Mouse (Mus musculus): ENCODE results near the gene Mogat1. TPM values are rescaled to one million over a fixed set of nuclear protein-coding genes. Genes with fewer than 3 reads are reported as not detected.

Mogat1 gene
- 5.1 and 5.6 TPM in 2 replicates for polyA plus RNA-seq (2012; rRNA removed)

DNA sequence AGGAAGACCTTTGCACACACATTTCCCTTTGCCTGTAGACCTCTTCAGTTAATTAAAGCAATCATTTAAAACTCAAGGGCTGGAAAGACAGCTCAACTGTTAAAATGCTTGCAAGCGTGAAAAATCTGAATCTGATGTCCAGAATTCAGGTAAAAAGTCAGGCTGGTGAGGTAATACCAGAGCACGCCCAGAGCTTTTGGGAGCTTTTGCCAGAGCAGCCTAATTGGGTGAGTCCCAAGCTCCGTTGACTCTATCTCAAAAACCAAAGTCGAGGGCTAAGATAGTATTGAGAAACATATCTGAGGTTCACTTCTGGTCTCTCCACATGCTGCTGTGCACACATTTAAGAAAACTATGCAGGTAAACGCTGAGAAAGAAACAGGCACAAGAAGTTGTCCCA lies at the start of gene Mogat1:
TSS of gene Mogat1 (plus strand) at position 130 of the 400 bp plus-strand sequence.

DNA sequence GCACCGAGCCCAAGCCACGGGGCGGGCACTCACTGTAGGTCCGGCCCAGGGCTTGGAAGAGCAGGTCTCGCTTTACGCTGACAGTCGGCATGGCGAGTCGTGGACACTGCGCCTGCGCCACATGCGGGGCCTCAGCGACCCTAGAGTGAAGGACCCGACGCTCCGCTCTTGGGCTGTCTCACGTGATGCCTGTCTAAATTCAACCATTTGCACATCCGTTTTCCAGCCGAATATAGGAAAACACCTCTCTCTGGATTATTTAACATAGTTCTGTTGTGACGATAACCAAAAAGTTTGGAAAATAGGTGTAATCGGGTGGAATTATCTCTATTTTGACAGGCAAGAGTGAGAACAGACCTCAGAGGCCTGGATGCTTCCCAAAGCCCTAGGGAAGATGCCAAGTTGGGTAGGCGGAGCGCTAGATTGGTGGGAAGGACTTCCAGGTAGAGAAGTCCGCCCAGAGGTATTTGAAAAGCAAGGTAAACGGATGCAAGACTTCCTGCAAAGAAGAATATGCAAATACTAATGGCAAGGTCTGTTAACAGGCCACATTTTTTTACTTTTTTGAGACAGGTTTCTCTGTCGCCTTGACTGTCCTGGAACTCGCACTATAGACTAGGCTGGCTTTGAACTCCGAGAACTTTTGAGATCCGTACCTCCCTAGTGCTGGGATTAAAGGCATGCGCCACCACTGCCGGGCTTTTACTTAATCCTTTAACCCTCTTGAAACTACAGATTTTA lies 21.9 kb upstream of the Mogat1 start, which contains the start of gene Farsb:
TSS of gene Farsb (minus strand) at position 146 of the 741 bp plus-strand sequence.

DNA sequence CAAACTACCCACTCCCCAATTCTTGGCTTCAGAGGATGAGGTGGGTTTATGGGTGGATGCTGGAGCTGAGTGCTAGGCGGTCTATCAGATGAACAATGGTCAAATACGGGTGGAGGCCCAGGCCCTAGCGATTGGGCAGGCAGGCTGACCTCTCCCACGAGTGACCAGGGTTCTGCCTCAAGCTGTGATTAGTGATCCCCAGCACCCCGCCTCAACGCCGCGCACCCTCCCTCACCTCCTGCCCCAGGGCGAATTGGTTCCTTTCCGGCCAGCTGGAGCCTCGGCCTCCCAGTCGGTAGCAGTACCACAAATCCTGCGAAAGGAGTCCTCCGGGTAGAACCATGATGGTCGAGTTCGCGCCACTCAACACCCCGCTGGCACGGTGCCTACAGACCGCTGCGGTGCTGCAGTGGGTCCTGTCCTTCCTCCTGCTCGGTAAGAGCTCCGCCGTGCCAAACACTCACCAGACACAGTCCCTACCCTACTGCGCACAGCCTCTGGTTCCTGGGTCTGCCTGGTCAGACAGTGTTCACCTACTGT lies 900 bp downstream of the Mogat1 start, which contains the start of gene BC035947:
TSS of gene BC035947 (minus strand) at position 538 of the 540 bp plus-strand sequence.

Other genes with a start within 250 kb of the Mogat1 start
- 6.7 and 7.8 TPM in 2 replicates for gene Sgpp2, start 200.6 kb upstream of the Mogat1 start, polyA plus RNA-seq (2012; rRNA removed)
- 8.4 and 13.1 TPM in 2 replicates for gene Farsb, start 22.1 kb upstream of the Mogat1 start, polyA plus RNA-seq (2012; rRNA removed)
- gene BC035947, start 1.2 kb downstream of the Mogat1 start, polyA plus RNA-seq (2012; rRNA removed), result 0.16 TPM in 1 of 2 replicates, not detected in the other
- gene Acsl3, start 146.8 kb downstream of the Mogat1 start, polyA plus RNA-seq (2012; rRNA removed), result 8.1 and 9.9 TPM in 2 replicates
- 0.33 and 0.47 TPM in 2 replicates for gene Utp14b, start 147.0 kb downstream of the Mogat1 start, polyA plus RNA-seq (2012; rRNA removed)